Mouse (Mus musculus): Measurements from ENCODE around the gene Rrp1b.

The Rrp1b gene

GRCm38 (mm10) chr17:32035609-32036508 is at the start of gene Rrp1b, which contains the start of gene Hsf2bp:
Gene Rrp1b (plus strand): TSS chr17:32036100.
Gene Hsf2bp (minus strand): TSS chr17:32036349.
- peak; percentile 67 for DNase-seq

- DNase-seq, result no peak
Observed at GRCm38 (mm10) chr17:31986915-31987314, 49.0 kb upstream of the Rrp1b start.

GRCm38 (mm10) chr17:31989035-31989434 is 46.9 kb upstream of the Rrp1b start:
- DNase-seq, result no peak

- DNase-seq, result no peak
Observed at GRCm38 (mm10) chr17:31992004-31992403, 43.9 kb upstream of the Rrp1b start.

GRCm38 (mm10) chr17:31993354-31993753 is 42.5 kb upstream of the Rrp1b start:
- DNase-seq, result no peak

GRCm38 (mm10) chr17:31994132-31994531 is 41.8 kb upstream of the Rrp1b start:
- DNase-seq, result no peak

- no peak for DNase-seq
Observed at GRCm38 (mm10) chr17:31995784-31996183, 40.1 kb upstream of the Rrp1b start.

GRCm38 (mm10) chr17:31996331-31996730 is 39.6 kb upstream of the Rrp1b start:
- no peak for DNase-seq

- DNase-seq, result no peak
Observed at GRCm38 (mm10) chr17:31998351-31998750, 37.5 kb upstream of the Rrp1b start.

GRCm38 (mm10) chr17:32003251-32003650 is 32.6 kb upstream of the Rrp1b start:
- DNase-seq, result no peak

GRCm38 (mm10) chr17:32006800-32007199 is 29.1 kb upstream of the Rrp1b start:
- no peak for DNase-seq

GRCm38 (mm10) chr17:32011694-32012093 is 24.2 kb upstream of the Rrp1b start:
- DNase-seq, result no peak

GRCm38 (mm10) chr17:32012254-32012653 is 23.6 kb upstream of the Rrp1b start:
- DNase-seq, result no peak

GRCm38 (mm10) chr17:32013659-32014058 is 22.2 kb upstream of the Rrp1b start:
- DNase-seq, result no peak

GRCm38 (mm10) chr17:32016481-32016880 is 19.4 kb upstream of the Rrp1b start:
- DNase-seq, result no peak

GRCm38 (mm10) chr17:32018127-32018894 is 17.6 kb upstream of the Rrp1b start:
- no peak for DNase-seq

GRCm38 (mm10) chr17:32021981-32022380 is 13.9 kb upstream of the Rrp1b start:
- no peak for DNase-seq

- DNase-seq, result no peak
Observed at GRCm38 (mm10) chr17:32022551-32022950, 13.3 kb upstream of the Rrp1b start.

- no peak for DNase-seq
Observed at GRCm38 (mm10) chr17:32023088-32023487, 12.8 kb upstream of the Rrp1b start.

GRCm38 (mm10) chr17:32024671-32025073 is 11.2 kb upstream of the Rrp1b start:
- DNase-seq, result no peak

GRCm38 (mm10) chr17:32025386-32025785 is 10.5 kb upstream of the Rrp1b start:
- DNase-seq, result peak; percentile 31

- peak; percentile 36 for DNase-seq
Observed at GRCm38 (mm10) chr17:32027666-32028065, 8.2 kb upstream of the Rrp1b start.

- no peak for DNase-seq
Observed at GRCm38 (mm10) chr17:32028301-32028700, 7.6 kb upstream of the Rrp1b start.

GRCm38 (mm10) chr17:32031684-32032083 is 4.2 kb upstream of the Rrp1b start:
- DNase-seq, result no peak
